Mouse (Mus musculus): ENCODE results near the gene Kcnh2.

The Kcnh2 gene

GRCm38 (mm10) chr5:24374666-24375328 is 23.4 kb upstream of the Kcnh2 start:
- no peak for DNase-seq

GRCm38 (mm10) chr5:24374216-24374615 is 22.8 kb upstream of the Kcnh2 start:
- DNase-seq = peak; percentile 18

- no peak for DNase-seq
These were observed 22.4 kb upstream of the Kcnh2 start for GRCm38 (mm10) chr5:24373807-24374206.

- no peak for DNase-seq
These were observed 18.4 kb upstream of the Kcnh2 start for GRCm38 (mm10) chr5:24369767-24370166.

GRCm38 (mm10) chr5:24366426-24366825 is 15.0 kb upstream of the Kcnh2 start:
- DNase-seq = no peak

- no peak for DNase-seq
These were observed 14.1 kb upstream of the Kcnh2 start for GRCm38 (mm10) chr5:24365528-24365927.

- DNase-seq = no peak
These were observed 13.6 kb upstream of the Kcnh2 start for GRCm38 (mm10) chr5:24364963-24365362.

GRCm38 (mm10) chr5:24364508-24364907 is 13.1 kb upstream of the Kcnh2 start, which contains the start of gene Nos3:
Gene Nos3 (plus strand): TSS chr5:24364810.
- peak; percentile 66 for DNase-seq

- no peak for DNase-seq
These were observed 12.7 kb upstream of the Kcnh2 start for GRCm38 (mm10) chr5:24364061-24364460.

- DNase-seq = no peak
These were observed 12.1 kb upstream of the Kcnh2 start for GRCm38 (mm10) chr5:24363467-24363866.

GRCm38 (mm10) chr5:24360792-24361454 is 9.5 kb upstream of the Kcnh2 start:
- DNase-seq = peak; percentile 88

GRCm38 (mm10) chr5:24357461-24357860 is 6.1 kb upstream of the Kcnh2 start:
- peak; percentile 87 for DNase-seq

GRCm38 (mm10) chr5:24356764-24357163 is 5.4 kb upstream of the Kcnh2 start:
- no peak for DNase-seq

- no peak for DNase-seq
These were observed 1.9 kb upstream of the Kcnh2 start for GRCm38 (mm10) chr5:24353327-24353726.

- no peak for DNase-seq
These were observed 951 bp upstream of the Kcnh2 start for GRCm38 (mm10) chr5:24352251-24352859.

GRCm38 (mm10) chr5:24351701-24352171 is 332 bp upstream of the Kcnh2 start:
- DNase-seq = peak; percentile 61

- DNase-seq = no peak
These were observed 713 bp downstream of the Kcnh2 start for GRCm38 (mm10) chr5:24350531-24351250.

GRCm38 (mm10) chr5:24350073-24350472 is 1.3 kb downstream of the Kcnh2 start:
- no peak for DNase-seq

GRCm38 (mm10) chr5:24348546-24348945 is 2.9 kb downstream of the Kcnh2 start:
- no peak for DNase-seq

GRCm38 (mm10) chr5:24348128-24348527 is 3.3 kb downstream of the Kcnh2 start:
- peak; percentile 86 for DNase-seq

- peak; percentile 56 for DNase-seq
These were observed 4.1 kb downstream of the Kcnh2 start for GRCm38 (mm10) chr5:24347186-24347875.

- no peak for DNase-seq
These were observed 5.1 kb downstream of the Kcnh2 start for GRCm38 (mm10) chr5:24346313-24346712.

Data from lung, postnatal 36 days (tissue).